Mouse (Mus musculus) G1E-ER4 (cell line): Measurements from ENCODE around the gene P2rx7. TPM values are rescaled to one million over a fixed set of nuclear protein-coding genes. Genes with fewer than 3 reads are reported as not detected.

ENCODE experiments used
- GATA1 ChIP-seq: IDR thresholded peaks from one replicate; pipeline ENCODE4 v1.8.0; 2012; ENCODE audit warnings: low read length, inconsistent platforms
- polyA plus RNA-seq: library from polyadenylated mRNA; stranded (reverse); fragments of >175 nt; gene quantifications from 2 replicates; pipeline ENCODE4 v1.2.3, GENCODE M21; 2012

The P2rx7 gene
- polyA plus RNA-seq, 1 experiment, result 0.58 TPM

- no peak for TF ChIP-seq GATA1
These were observed 6.8 kb upstream of the P2rx7 start for GRCm38 (mm10) chr5:122636958-122637357.

GRCm38 (mm10) chr5:122638296-122638695, 5.4 kb upstream of the P2rx7 start:
- no peak for TF ChIP-seq GATA1

GRCm38 (mm10) chr5:122639517-122639916, 4.2 kb upstream of the P2rx7 start:
- TF ChIP-seq GATA1, result no peak

- TF ChIP-seq GATA1, result no peak
These were observed 3.7 kb upstream of the P2rx7 start for GRCm38 (mm10) chr5:122639986-122640385.

- TF ChIP-seq GATA1, result no peak
These were observed 448 bp downstream of the P2rx7 start for GRCm38 (mm10) chr5:122644111-122644607.

GRCm38 (mm10) chr5:122645290-122645689, 1.6 kb downstream of the P2rx7 start:
- no peak for TF ChIP-seq GATA1

- TF ChIP-seq GATA1, result no peak
These were observed 2.3 kb downstream of the P2rx7 start for GRCm38 (mm10) chr5:122646050-122646449.

GRCm38 (mm10) chr5:122647256-122647924, 3.7 kb downstream of the P2rx7 start:
- TF ChIP-seq GATA1, result no peak

GRCm38 (mm10) chr5:122649264-122649663, 5.6 kb downstream of the P2rx7 start:
- TF ChIP-seq GATA1, result no peak

- no peak for TF ChIP-seq GATA1
These were observed 6.4 kb downstream of the P2rx7 start for GRCm38 (mm10) chr5:122650100-122650499.

GRCm38 (mm10) chr5:122652506-122652905, 8.8 kb downstream of the P2rx7 start:
- TF ChIP-seq GATA1, result peak; percentile 93

- no peak for TF ChIP-seq GATA1
These were observed 9.4 kb downstream of the P2rx7 start for GRCm38 (mm10) chr5:122653112-122653445.

GRCm38 (mm10) chr5:122653446-122654267, 9.9 kb downstream of the P2rx7 start:
- no peak for TF ChIP-seq GATA1

- TF ChIP-seq GATA1, result no peak
These were observed 10.5 kb downstream of the P2rx7 start for GRCm38 (mm10) chr5:122654268-122654573.

- TF ChIP-seq GATA1, result no peak
These were observed 13.1 kb downstream of the P2rx7 start for GRCm38 (mm10) chr5:122656808-122657207.

GRCm38 (mm10) chr5:122662501-122662900, 18.8 kb downstream of the P2rx7 start:
- no peak for TF ChIP-seq GATA1

GRCm38 (mm10) chr5:122665036-122665435, 21.3 kb downstream of the P2rx7 start:
- TF ChIP-seq GATA1, result no peak
